Mouse (Mus musculus): ENCODE measurements around the gene Gm27179. TPM values are rescaled to one million over a fixed set of nuclear protein-coding genes. Genes with fewer than 3 reads are reported as not detected.
"Not testable (repeated sequence)": the region's sequence is repeated elsewhere in the genome, so short reads cannot be mapped to it uniquely, and the experiment has no call there.

Gm27179 gene
- polyA plus RNA-seq, 1 experiment from 2014 or later: not detected

DNA sequence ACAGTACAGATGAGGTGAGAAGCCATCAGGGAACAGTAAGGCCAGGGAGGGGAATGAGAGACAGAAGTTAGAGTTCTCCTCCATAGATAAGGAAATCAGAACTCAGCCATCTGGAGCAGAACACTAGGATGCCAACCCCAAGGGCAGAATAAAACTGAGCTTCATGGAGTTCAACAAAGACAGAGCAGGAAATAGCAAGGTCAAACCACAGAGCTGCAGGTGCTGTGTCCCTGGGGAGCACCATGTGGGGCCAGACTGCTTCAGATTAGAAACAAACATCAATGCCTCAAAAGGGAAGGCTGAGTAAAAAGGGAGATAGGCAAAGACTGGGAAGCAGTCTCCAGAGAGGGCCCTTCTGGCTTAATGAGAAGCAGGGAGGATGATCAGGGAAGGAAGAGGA, 16.1 kb downstream of the Gm27179 start:
- not testable (repeated sequence) for H3K4me2 ChIP-seq (ENCODE audit: low read length); H3K9ac ChIP-seq (ENCODE audit: low read length); H3K27ac ChIP-seq (replicated peaks in 1 of 2; ENCODE audit: control insufficient read depth in 1 of 2, insufficient read depth in 1 of 2, low read depth in 2 of 2, low read length in 2 of 2); H3K27me3 ChIP-seq (ENCODE audit: control insufficient read depth, insufficient read depth, low read length); H3K9me3 ChIP-seq (ENCODE audit: control insufficient read depth, low read length); H3K4me1 ChIP-seq (ENCODE audit: control insufficient read depth in 2 of 2, insufficient read depth in 2 of 2, low read length in 2 of 2); ATAC-seq (ENCODE audit: insufficient number of reproducible peaks, insufficient read depth, low FRiP score, low read depth); H3K4me3 ChIP-seq (ENCODE audit: control insufficient read depth in 1 of 2, insufficient read depth in 1 of 2, low read depth in 1 of 2, low read length in 2 of 2); H3K36me3 ChIP-seq (ENCODE audit: control insufficient read depth, insufficient read depth, low read length)

DNA sequence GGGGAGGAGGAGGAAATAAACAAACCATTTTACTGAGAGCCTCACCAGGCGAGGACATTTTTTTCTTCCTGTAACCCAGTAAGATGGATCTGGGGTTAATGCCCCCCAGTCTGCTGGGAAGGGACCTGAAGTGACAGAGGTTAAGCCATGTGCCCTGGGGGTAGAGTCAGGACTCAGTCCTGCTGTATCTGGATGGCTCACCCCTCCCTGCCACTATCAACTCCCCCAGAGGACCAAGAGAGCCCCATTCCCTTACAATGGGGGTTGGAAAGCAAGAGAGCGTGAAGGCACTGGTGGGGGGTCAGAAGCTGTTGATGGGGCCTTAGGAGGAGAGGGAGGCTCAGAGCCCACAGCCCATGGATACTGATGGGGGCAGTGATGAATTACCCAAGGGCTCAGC, 17.4 kb downstream of the Gm27179 start:
- WGBS: no CpG with 5 or more reads among the region's 2 CpGs
- ATAC-seq (ENCODE audit: insufficient number of reproducible peaks, insufficient read depth, low FRiP score, low read depth); H3K4me2 ChIP-seq (ENCODE audit: low read length): not testable (repeated sequence)

DNA sequence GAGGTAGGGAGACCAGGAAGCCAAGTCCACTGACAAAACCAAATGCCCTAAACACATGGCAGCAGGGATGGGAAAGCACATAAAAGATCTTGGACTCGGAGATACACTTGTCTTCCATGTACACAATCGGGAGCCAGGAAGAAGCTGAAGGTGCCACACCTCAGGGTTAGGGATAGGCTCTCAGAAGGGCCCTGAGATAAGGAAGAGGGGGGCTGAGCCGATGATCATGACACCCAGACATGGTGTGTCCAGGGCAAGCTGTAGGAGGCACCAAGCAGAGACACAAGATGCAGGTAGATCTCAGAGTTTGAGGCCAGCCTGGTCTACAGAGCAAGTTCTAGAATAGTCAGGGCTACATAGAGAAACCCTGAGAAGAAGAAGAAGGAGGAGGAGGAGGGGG, 17.8 kb downstream of the Gm27179 start:
- not testable (repeated sequence) for H3K4me3 ChIP-seq (ENCODE audit: control insufficient read depth in 1 of 2, insufficient read depth in 1 of 2, low read depth in 1 of 2, low read length in 2 of 2); H3K9me3 ChIP-seq (ENCODE audit: control insufficient read depth, low read length); H3K4me2 ChIP-seq (ENCODE audit: low read length); H3K9ac ChIP-seq (ENCODE audit: low read length); H3K36me3 ChIP-seq (ENCODE audit: control insufficient read depth, insufficient read depth, low read length); H3K27ac ChIP-seq (replicated peaks in 1 of 2; ENCODE audit: control insufficient read depth in 1 of 2, insufficient read depth in 1 of 2, low read depth in 2 of 2, low read length in 2 of 2); H3K4me1 ChIP-seq (ENCODE audit: control insufficient read depth in 2 of 2, insufficient read depth in 2 of 2, low read length in 2 of 2); H3K27me3 ChIP-seq (ENCODE audit: control insufficient read depth, insufficient read depth, low read length); ATAC-seq (ENCODE audit: insufficient number of reproducible peaks, insufficient read depth, low FRiP score, low read depth)
- WGBS: no CpG with 5 or more reads among the region's 3 CpGs

More for the DNA sequence above, 17.4 kb downstream of the Gm27179 start:
- not testable (repeated sequence) for H3K9me3 ChIP-seq (ENCODE audit: control insufficient read depth, low read length); H3K27ac ChIP-seq (replicated peaks in 1 of 2; ENCODE audit: control insufficient read depth in 1 of 2, insufficient read depth in 1 of 2, low read depth in 2 of 2, low read length in 2 of 2); H3K9ac ChIP-seq (ENCODE audit: low read length); H3K4me1 ChIP-seq (ENCODE audit: control insufficient read depth in 2 of 2, insufficient read depth in 2 of 2, low read length in 2 of 2); H3K36me3 ChIP-seq (ENCODE audit: control insufficient read depth, insufficient read depth, low read length); H3K27me3 ChIP-seq (ENCODE audit: control insufficient read depth, insufficient read depth, low read length); H3K4me3 ChIP-seq (ENCODE audit: control insufficient read depth in 1 of 2, insufficient read depth in 1 of 2, low read depth in 1 of 2, low read length in 2 of 2)

DNA sequence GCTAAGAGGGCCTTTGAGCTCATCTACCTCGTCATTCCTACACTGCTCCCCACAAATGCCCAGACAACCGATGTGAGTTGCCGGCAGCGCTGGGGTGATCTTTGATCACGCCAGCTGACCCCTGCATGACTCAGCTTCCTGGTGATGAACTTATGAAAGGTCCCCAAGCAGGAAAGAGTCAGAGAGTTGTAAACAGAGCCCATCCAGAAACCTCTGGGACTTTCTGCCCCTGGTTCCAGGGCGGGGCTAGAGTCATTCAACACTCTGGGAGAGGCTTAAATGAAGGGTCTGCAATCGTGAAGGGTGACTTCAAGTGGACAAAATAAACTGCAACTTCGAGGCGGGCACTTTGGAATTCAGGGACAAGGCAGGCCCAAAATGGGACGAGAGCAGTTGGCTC, 24.3 kb downstream of the Gm27179 start:
- H3K4me1 ChIP-seq (ENCODE audit: control insufficient read depth in 2 of 2, insufficient read depth in 2 of 2, low read length in 2 of 2); H3K9me3 ChIP-seq (ENCODE audit: control insufficient read depth, low read length); H3K27me3 ChIP-seq (ENCODE audit: control insufficient read depth, insufficient read depth, low read length); H3K4me3 ChIP-seq (ENCODE audit: control insufficient read depth in 1 of 2, insufficient read depth in 1 of 2, low read depth in 1 of 2, low read length in 2 of 2); ATAC-seq (ENCODE audit: insufficient number of reproducible peaks, insufficient read depth, low FRiP score, low read depth); H3K9ac ChIP-seq (ENCODE audit: low read length); H3K4me2 ChIP-seq (ENCODE audit: low read length); H3K36me3 ChIP-seq (ENCODE audit: control insufficient read depth, insufficient read depth, low read length); H3K27ac ChIP-seq (replicated peaks in 1 of 2; ENCODE audit: control insufficient read depth in 1 of 2, insufficient read depth in 1 of 2, low read depth in 2 of 2, low read length in 2 of 2): not testable (repeated sequence)
- no CpG with 5 or more reads among the region's 10 CpGs for WGBS

DNA sequence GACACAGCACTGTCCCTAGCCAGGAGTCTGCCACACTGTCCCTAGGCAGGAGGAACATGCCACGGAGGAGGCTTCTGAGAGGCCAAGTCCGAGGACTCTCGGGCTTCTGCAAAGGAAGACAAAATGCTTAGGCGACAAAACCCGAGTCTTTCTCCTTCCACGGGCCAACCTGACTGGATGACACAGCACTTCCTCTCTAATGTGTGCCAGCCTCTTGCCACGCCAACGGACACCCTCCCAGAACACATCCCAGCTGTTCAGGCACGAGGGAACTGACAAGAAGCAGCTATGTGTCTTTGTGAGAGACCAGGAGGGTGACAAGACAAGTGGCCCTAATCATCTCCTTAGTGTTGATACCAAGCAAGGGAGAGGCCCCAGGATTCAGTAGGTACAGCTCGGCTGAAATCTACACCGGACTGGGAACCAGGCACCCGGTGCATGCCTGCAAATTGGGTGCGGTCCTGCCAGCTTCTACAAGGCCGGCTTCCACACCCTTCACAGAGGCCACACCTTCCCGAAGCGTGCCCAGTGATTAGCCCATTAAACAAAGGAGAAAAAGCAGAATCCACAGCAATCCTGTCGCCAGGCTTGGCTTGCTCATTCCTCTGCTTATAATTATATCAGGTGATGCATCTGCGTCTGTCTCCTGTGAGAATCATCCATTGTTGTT, 26.7 kb downstream of the Gm27179 start:
- H3K4me1 ChIP-seq (ENCODE audit: control insufficient read depth in 2 of 2, insufficient read depth in 2 of 2, low read length in 2 of 2); H3K4me2 ChIP-seq (ENCODE audit: low read length); ATAC-seq (ENCODE audit: insufficient number of reproducible peaks, insufficient read depth, low FRiP score, low read depth); H3K27me3 ChIP-seq (ENCODE audit: control insufficient read depth, insufficient read depth, low read length); H3K9me3 ChIP-seq (ENCODE audit: control insufficient read depth, low read length); H3K9ac ChIP-seq (ENCODE audit: low read length); H3K36me3 ChIP-seq (ENCODE audit: control insufficient read depth, insufficient read depth, low read length); H3K27ac ChIP-seq (replicated peaks in 1 of 2; ENCODE audit: control insufficient read depth in 1 of 2, insufficient read depth in 1 of 2, low read depth in 2 of 2, low read length in 2 of 2); H3K4me3 ChIP-seq (ENCODE audit: control insufficient read depth in 1 of 2, insufficient read depth in 1 of 2, low read depth in 1 of 2, low read length in 2 of 2): not testable (repeated sequence)
- no CpG with 5 or more reads among the region's 18 CpGs for WGBS

DNA sequence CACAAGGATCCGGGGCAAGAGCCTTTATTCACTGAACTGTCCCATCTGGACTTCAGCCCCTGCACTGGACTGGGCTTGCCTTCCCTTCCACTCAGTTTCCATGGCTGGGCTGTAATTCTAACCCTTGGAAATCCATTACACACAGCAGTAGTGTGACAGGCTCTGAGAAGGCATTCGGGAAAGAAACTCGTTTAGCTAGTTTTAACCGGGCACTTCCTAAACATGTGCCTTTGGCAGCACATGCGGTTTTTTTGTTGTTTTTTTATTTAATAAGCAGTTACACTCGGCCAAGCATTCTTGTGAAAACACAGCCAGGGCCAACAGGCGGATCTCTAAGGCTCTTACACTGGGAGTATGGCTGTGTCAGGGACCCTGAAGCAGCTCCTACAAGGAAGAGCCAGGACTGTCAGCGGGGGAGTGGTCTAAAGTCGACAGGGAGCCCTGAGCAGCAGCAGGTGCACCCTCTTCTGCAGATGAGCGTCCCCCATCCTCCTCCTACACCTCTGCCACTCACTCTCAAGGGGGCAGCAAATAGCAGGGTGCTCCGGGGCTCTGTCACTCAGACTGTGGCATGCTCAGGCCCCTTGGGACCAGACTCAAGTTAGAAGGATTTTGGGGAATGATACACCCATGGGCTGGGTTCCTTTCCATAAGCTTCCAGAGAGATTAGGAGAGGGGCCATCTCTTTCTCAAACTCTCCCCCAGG, 38.3 kb downstream of the Gm27179 start:
- H3K4me3 ChIP-seq (ENCODE audit: control insufficient read depth in 1 of 2, insufficient read depth in 1 of 2, low read depth in 1 of 2, low read length in 2 of 2); H3K9ac ChIP-seq (ENCODE audit: low read length); H3K27ac ChIP-seq (replicated peaks in 1 of 2; ENCODE audit: control insufficient read depth in 1 of 2, insufficient read depth in 1 of 2, low read depth in 2 of 2, low read length in 2 of 2); H3K4me1 ChIP-seq (ENCODE audit: control insufficient read depth in 2 of 2, insufficient read depth in 2 of 2, low read length in 2 of 2); H3K9me3 ChIP-seq (ENCODE audit: control insufficient read depth, low read length); H3K27me3 ChIP-seq (ENCODE audit: control insufficient read depth, insufficient read depth, low read length); ATAC-seq (ENCODE audit: insufficient number of reproducible peaks, insufficient read depth, low FRiP score, low read depth); H3K36me3 ChIP-seq (ENCODE audit: control insufficient read depth, insufficient read depth, low read length); H3K4me2 ChIP-seq (ENCODE audit: low read length): not testable (repeated sequence)
- no CpG with 5 or more reads among the region's 11 CpGs for WGBS

DNA sequence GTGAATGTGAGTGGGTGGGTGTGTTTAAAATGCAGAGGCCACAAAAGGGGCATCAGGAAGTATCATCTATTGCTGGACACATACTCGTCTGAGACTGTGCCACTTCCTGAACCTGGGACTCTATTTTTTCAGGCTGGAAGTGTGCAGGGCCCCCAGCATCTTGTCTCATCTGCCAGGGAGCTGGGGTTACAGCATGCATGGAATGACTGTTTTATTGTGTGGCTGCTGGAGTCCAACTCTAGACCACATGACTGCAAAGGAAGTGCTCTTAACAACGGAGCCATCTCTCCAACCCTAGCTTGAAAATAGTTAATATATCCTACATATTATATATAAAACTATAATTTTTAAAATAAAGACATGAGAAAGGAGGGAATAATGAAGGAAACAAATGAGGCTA, 39.0 kb downstream of the Gm27179 start:
- H3K9ac ChIP-seq (ENCODE audit: low read length); H3K4me3 ChIP-seq (ENCODE audit: control insufficient read depth in 1 of 2, insufficient read depth in 1 of 2, low read depth in 1 of 2, low read length in 2 of 2); H3K36me3 ChIP-seq (ENCODE audit: control insufficient read depth, insufficient read depth, low read length); H3K4me1 ChIP-seq (ENCODE audit: control insufficient read depth in 2 of 2, insufficient read depth in 2 of 2, low read length in 2 of 2); H3K4me2 ChIP-seq (ENCODE audit: low read length); H3K27me3 ChIP-seq (ENCODE audit: control insufficient read depth, insufficient read depth, low read length); H3K9me3 ChIP-seq (ENCODE audit: control insufficient read depth, low read length); ATAC-seq (ENCODE audit: insufficient number of reproducible peaks, insufficient read depth, low FRiP score, low read depth); H3K27ac ChIP-seq (replicated peaks in 1 of 2; ENCODE audit: control insufficient read depth in 1 of 2, insufficient read depth in 1 of 2, low read depth in 2 of 2, low read length in 2 of 2): not testable (repeated sequence)
- no CpG with 5 or more reads among the region's 2 CpGs for WGBS

Measured in heart, embryonic 14.5 days (tissue).